Mouse (Mus musculus) gastrocnemius, postnatal 4 days (tissue): ENCODE data around the gene Top2b. TPM values are rescaled to one million over a fixed set of nuclear protein-coding genes. Genes with fewer than 3 reads are reported as not detected.

ENCODE experiments used
- DNase-seq, 2 experiments: peaks; one replicate each; pipeline ENCODE4 v3.0.0; 2021 to 2022; ENCODE audit warnings: low spot score in 2 of 2, mixed read lengths in 2 of 2
- total RNA-seq, 2 experiments: library from RNA; stranded (reverse); gene quantifications; 2 replicates each; pipeline ENCODE4 v1.2.3; 2021

The Top2b gene
- total RNA-seq, 2 experiments from 2014 or later: 94.5 to 110 TPM

DNA sequence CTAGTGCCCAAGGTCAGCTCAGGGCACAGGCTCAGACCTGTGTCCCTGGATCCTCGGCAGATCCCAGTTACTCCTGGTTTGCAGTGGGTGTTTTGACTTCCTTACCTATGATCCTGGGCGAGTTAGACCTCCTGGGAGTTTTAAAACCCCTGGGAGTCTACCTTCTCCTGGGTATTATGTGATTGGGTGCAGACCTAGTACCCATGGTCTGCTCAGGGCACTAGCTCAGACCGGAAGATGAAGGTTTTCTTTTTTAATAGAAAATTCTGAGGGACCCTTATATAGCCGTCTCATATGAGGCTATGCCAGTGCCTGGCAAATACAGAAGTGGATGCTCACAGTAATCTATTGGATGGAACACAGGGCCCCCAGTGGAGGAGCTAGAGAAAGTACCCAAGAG lies 40.2 kb downstream of the Top2b start:
- DNase-seq: no peak

DNA sequence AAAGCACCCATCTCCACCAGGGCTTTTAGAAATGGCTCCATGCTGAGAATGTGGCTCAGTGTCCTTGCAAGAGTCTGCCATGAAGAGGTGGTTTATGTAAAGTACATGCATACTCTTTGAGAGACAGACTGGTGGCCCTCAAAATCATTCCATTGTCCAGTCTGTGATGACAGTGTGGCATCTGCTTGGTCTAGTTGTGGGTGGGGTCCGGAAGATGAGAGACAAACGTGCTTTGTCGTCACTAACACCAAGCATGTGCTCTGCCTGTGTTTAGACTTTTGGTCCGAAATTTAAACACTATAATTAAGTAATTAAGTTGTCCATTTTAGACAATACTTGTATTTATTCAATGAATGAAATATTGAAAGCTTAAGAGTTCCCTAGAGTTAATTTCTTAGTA lies 49.2 kb downstream of the Top2b start:
- DNase-seq: no peak

DNA sequence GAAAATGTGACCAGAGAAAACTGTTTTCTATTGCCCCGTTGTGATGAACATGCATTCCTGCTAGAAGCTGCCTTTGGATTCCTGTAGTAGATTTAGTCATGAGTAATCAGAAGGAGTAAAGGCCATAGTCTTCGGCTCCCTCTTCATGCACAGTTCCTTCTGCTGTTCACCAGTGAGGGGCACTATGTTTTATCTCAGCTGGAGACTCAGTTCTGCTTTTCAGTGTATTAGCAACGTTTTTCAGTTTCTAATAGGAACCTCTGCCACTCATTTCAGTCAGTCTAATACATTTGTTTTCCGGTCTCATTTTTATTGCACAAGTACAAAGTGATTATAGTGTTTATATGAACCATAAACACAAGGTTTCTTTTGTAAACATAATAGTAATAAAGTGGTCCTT lies 62.6 kb downstream of the Top2b start:
- DNase-seq: no peak

GRCm38 (mm10) chr14:16431941-16432499 lies 67.0 kb downstream of the Top2b start:
- DNase-seq: no peak

DNA sequence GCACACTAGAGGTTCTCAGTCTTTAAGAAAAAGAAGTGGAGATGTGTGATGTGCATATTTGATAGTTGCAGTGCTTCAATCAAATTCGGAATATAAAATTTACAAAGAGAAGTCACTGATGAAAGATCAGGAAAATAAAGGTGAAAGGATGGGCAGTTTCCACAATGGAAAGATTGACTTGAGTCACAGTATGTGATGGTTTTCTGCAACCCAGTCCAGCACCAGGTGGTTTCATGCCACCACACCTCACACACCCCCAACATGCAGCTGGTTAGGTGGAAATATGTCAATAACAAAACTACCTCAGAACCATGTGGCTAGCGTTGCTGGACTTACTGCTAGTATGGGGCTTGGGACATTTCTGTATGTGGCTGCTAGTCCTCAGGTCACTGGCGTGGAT lies 67.6 kb downstream of the Top2b start:
- no peak for DNase-seq

GRCm38 (mm10) chr14:16433206-16433605 lies 68.2 kb downstream of the Top2b start:
- no peak for DNase-seq

- DNase-seq: no peak
Observed at GRCm38 (mm10) chr14:16434396-16435171, 69.6 kb downstream of the Top2b start.

DNA sequence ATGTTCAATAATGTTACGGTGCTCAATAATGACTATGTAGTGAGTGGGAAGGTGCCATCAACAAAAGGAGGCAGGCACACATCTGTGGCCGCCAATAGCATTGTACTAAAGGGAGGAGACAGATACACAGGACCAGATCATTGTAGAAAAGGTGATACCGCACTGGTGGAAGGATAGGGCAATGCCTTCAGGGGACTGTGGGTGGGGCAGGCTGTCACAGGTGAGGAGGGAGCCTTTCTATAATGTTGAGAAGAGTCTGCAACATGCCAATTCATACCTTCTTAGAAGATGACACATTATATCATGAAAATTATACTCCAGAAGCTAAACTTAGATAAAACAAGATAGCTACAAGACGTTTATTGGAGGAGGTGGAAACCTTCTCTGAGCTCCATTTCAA lies 72.4 kb downstream of the Top2b start:
- DNase-seq: no peak

DNA sequence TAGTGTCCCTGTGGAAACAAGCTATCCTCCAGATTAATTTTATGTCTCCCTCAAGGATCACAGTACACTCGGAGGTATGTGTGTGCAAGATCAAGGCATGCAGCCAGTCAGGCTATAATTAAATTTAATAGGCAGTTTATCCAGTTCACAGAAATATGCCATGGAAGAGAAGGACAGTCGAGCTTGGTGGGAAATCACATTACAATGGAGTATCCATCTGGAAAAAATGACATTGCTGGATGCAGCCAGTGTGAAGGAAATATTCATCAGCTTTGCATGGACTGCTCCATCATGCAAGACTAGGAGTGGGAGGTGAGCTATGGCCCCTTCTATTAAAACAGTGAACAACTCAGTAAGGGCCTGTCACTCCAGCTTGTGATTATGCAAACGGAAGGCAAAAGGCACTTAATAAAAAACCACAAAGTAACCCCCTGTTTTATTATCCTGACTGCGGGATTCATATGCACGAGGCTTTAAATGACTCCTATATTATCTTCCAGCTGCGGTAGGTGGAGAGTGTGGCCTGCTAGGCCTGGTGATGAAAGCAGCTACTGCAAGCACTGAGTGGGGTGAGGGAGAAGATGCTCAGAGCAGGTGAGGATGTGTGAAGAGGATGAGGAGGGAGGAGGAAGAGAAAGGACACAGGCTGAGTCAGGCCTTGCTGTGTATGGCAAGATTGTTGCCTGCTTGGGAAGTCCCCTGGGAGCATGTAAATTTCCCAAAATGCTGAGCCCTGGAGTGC lies 74.6 kb downstream of the Top2b start:
- DNase-seq: no peak

GRCm38 (mm10) chr14:16444859-16445258 lies 79.9 kb downstream of the Top2b start:
- no peak for DNase-seq

DNA sequence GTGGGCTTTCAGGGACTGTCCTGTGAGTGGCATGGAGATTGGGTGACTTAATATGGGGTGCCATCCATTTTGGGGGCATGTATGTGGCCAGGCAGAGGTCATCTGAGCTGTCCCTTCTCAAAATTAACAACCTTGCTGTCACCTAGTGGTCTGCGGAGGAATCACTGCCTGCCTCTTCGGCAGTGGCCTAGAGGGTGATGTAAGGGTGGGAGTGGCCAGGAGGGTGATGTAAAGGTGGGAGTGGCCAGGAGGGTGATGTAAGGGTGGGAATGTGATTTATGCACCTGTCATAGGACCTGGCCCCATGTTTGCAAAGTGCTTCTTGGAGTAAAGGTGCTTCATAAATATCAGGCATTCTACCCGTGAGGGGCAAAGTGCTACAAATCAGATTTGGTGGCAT lies 82.6 kb downstream of the Top2b start:
- DNase-seq: no peak

DNA sequence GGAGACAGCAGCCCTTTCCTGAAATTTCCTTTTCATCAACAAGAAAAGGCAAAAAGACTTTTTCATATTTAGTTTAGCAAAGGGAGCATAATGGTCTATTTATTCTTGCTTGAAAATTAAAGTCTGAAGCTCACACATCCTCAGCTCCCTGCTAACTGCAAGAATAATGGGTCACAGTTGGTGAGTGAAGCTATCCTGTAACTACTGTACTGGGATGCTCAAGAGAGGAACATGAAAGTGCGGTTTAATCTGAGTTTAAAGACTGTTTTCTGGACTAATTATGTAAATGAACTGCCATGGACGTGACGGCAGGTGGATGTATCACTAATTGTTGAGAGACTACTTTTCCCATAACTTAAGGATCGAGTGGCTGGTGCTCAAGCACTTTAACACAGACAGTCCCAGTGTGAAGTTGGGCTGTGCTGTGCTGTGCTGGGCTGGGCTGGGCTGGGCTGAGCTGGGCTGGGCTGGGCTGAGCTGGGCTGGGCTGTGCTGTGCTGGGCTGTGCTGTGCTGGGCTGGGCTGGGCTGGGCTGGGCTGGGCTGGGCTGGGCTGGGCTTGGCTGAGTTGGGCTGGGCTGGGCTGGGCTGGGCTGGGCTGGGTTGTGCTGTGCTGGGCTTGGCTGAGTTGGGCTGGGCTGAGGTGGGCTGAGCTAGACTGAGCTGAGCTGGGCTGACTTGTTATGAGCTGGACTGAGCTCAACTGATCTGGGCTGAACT lies 83.4 kb downstream of the Top2b start:
- DNase-seq: no peak

- DNase-seq: no peak
Observed at GRCm38 (mm10) chr14:16478606-16479323, 113.8 kb downstream of the Top2b start.

GRCm38 (mm10) chr14:16479521-16479920 lies 114.5 kb downstream of the Top2b start:
- DNase-seq: no peak

DNA sequence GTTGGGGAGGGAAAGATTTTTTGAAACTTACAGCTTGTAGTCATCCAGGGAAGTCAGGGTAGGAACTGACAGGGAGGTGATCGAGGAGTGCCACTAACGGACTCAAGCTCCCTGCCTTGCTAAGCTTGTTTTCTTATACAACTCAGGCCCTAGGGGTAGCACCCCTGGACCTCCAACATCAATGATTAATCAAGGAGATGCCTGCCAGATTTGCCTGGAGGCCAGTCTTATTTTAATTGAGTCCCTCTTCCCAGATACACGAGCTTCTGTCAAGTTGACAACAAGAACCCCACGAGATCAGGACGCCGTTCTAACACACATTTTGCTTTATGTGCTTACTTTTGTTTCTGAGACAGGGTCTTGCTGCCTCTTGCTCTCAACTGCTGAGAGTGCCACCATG lies 115.6 kb downstream of the Top2b start:
- DNase-seq: no peak

GRCm38 (mm10) chr14:16483656-16484380 lies 118.8 kb downstream of the Top2b start:
- no peak for DNase-seq
